ENCODE assay signal across 9 mouse cellular contexts in the genomic region with DNA sequence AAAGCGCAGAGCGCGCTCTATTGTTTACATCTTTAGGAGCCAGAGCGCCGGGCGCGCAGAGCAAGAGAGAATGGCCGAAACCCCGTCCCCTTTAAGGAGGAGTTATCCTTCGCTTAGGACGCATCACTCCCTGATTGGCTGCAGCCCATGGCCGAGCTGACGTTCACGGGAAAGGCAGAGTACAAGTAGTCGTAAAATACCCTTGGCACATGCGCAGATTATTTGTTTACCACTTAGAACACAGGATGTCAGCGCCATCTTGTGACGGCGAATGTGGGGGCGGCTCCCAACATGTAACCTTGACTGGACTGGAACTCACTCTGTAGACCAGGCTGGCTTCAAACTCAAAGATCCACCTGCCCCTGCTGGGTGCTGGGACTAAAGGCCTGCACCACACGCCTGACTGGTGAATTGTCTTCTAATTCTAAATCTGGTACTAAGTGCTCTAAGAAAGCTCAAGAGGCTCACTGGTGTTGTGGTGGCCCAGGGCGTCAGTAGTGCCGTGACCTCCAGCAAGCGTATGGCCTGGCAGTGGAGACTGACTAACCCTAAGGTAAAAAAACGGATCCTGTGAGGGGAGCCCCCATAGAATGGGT. TPM values are rescaled to one million over a fixed set of nuclear protein-coding genes. Genes with fewer than 3 reads are reported as not detected.
DNase-seq lines count a peak whose midpoint lies in the region; ATAC-seq and TF ChIP-seq lines count a peak whose summit lies in the region.
"Not testable (repeated sequence)": the region's sequence is repeated elsewhere in the genome, so short reads cannot be mapped to it uniquely, and the experiment has no call there.
"Had no signal": no experiment of that assay in that cellular context is flagged by ENCODE, and none has a peak within 500 bp of the region (broad histone marks: within the 10 kb centered on the region; RNA-seq: fewer than 3 reads in every experiment).

No protein-coding gene starts in this region.

- peak; percentile 40 for ATAC-seq in granulocyte monocyte progenitor cell, adult 5-6 weeks (replicated peaks; ENCODE audit: poor library complexity, severe bottlenecking)
- ATAC-seq in hindbrain, postnatal 0 days, result peak; percentile 85
- 0 out of 2 replicates have a peak, but pooled peaks have one; percentile 40 for ATAC-seq in neutrophil, adult 5-6 weeks (ENCODE audit: extremely low read depth, insufficient number of reproducible peaks, low FRiP score, poor library complexity, severe bottlenecking)

- peak; percentile 23; the same call in 1 of the 2 replicates for TF ChIP-seq CTCF in hindbrain, postnatal 0 days (IDR thresholded peaks at IDR 0.05; ENCODE audit: low read depth)
- TF ChIP-seq CTCF in left cerebral cortex, adult 2 months (IDR thresholded peaks at IDR 0.05), result not testable (repeated sequence)

- H3K9ac ChIP-seq in hindbrain, postnatal 0 days (replicated peaks; ENCODE audit: low read length), result peak overlapping the region; percentile 71

- H3K4me3 ChIP-seq in hindbrain, postnatal 0 days (ENCODE audit: low read length), result peak overlapping the region; percentile 55
- peak overlapping the region; percentile 50 for H3K4me3 ChIP-seq in left cerebral cortex, adult 2 months

- H3K36me3 ChIP-seq in hindbrain, postnatal 0 days (ENCODE audit: insufficient read depth, low read length), result not testable (repeated sequence)

- intact Hi-C loops in left cerebral cortex, adult 2 months (cut with DNase I), result not testable (repeated sequence)

- peak; percentile 57 for DNase-seq in adrenal gland, adult 8-10 months
- peak; percentile 61 for DNase-seq in embryo, embryonic 9.5 days (ENCODE audit: extremely low spot score)
- DNase-seq in hindbrain, postnatal 0 days (ENCODE audit: low spot score), result peak; percentile 38
- peak in 1 of 2 experiments; percentile 28 for DNase-seq in left cerebral cortex, adult 2 months (ENCODE audit: extremely low spot score in 1 of 2, low spot score in 2 of 2)
- peak; percentile 52 for DNase-seq in lung, postnatal 25 days (ENCODE audit: low spot score)
- DNase-seq in thymus, postnatal 36 days, result peak; percentile 54 to 59

- H3K27ac ChIP-seq in hindbrain, postnatal 0 days, result peak overlapping the region; percentile 95
- peak overlapping the region; percentile 95 for H3K27ac ChIP-seq in left cerebral cortex, adult 2 months

- 0 out of 2 replicates have a peak, but pooled peaks cover 11% of the 10 kb centered on the region for H3K4me1 ChIP-seq in hindbrain, postnatal 0 days (ENCODE audit: insufficient read depth, low read length)

- 9% methylated on average over 20 of the region's 25 CpGs for WGBS in hindbrain, postnatal 0 days

- not testable (repeated sequence) for H3K9me3 ChIP-seq in hindbrain, postnatal 0 days (ENCODE audit: low read length)

- not testable (repeated sequence) for H3K27me3 ChIP-seq in hindbrain, postnatal 0 days (ENCODE audit: insufficient read depth, low read length)

- peak overlapping the region; percentile 81 for H3K4me2 ChIP-seq in hindbrain, postnatal 0 days (ENCODE audit: low read depth, low read length)

RNA-seq across cellular contexts. Expression of a gene that starts 4.3 kb away (rescaled TPM):
- total RNA-seq in adrenal gland, adult 8-10 months (2022), result under 1 TPM in 1 of 4 experiments, not detected in 3; 0.17 TPM
- not detected in 2 replicates for total RNA-seq in granulocyte monocyte progenitor cell, adult 5-6 weeks (2014; fragmentation: Nextera tagmentation)
- 1.9 TPM in 1 of 2 replicates, not detected in the other for total RNA-seq in granulocyte monocyte progenitor cell, adult 5-6 weeks (2017)
- total RNA-seq in hindbrain, postnatal 0 days (2014; rRNA removed), result not detected in 2 replicates
- polyA plus RNA-seq in hindbrain, postnatal 0 days (2015; fragmentation: Nextera tagmentation; extraction: Ambion mirVana), result not detected in 2 replicates
- total RNA-seq in left cerebral cortex, adult 2 months (2021), result not detected
- 1.5 TPM in 1 of 2 replicates, not detected in the other for total RNA-seq in neutrophil, adult 5-6 weeks (2017)
- total RNA-seq: adrenal gland, postnatal 36 days had no signal

RNA-seq across cellular contexts. Expression of a gene that starts 18.1 kb away (rescaled TPM):
- total RNA-seq in adrenal gland, adult 8-10 months (2022), result 100 to 1,000 TPM in 2 of 4 experiments, 10 to 100 TPM in 2; 75.2 to 101 (median 98.6) TPM
- total RNA-seq in granulocyte monocyte progenitor cell, adult 5-6 weeks (2014; fragmentation: Nextera tagmentation), result 86.2 and 138 TPM in 2 replicates
- total RNA-seq in granulocyte monocyte progenitor cell, adult 5-6 weeks (2017), result 63.2 and 78.7 TPM in 2 replicates
- total RNA-seq in hindbrain, postnatal 0 days (2014; rRNA removed), result 23.2 and 30.5 TPM in 2 replicates
- 45.0 and 47.4 TPM in 2 replicates for polyA plus RNA-seq in hindbrain, postnatal 0 days (2015; fragmentation: Nextera tagmentation; extraction: Ambion mirVana)
- 100 to 1,000 TPM in 1 of 2 experiments, 10 to 100 TPM in 1; 94.2 to 100 TPM for total RNA-seq in left cerebral cortex, adult 2 months (2021)
- total RNA-seq in neutrophil, adult 5-6 weeks (2017), result 135 and 147 TPM in 2 replicates

RNA-seq across cellular contexts. Expression of a gene that starts 18.1 kb away (rescaled TPM):
- 100 to 1,000 TPM; 272 to 295 (median 289) TPM for total RNA-seq in adrenal gland, adult 8-10 months (2022)
- 160 and 218 TPM in 2 replicates for total RNA-seq in granulocyte monocyte progenitor cell, adult 5-6 weeks (2014; fragmentation: Nextera tagmentation)
- 119 and 145 TPM in 2 replicates for total RNA-seq in granulocyte monocyte progenitor cell, adult 5-6 weeks (2017)
- total RNA-seq in hindbrain, postnatal 0 days (2014; rRNA removed), result 111 and 123 TPM in 2 replicates
- polyA plus RNA-seq in hindbrain, postnatal 0 days (2015; fragmentation: Nextera tagmentation; extraction: Ambion mirVana), result 331 and 338 TPM in 2 replicates
- total RNA-seq in left cerebral cortex, adult 2 months (2021), result 100 to 1,000 TPM; 248 to 267 TPM
- total RNA-seq in neutrophil, adult 5-6 weeks (2017), result 91.6 and 100 TPM in 2 replicates

RNA-seq across cellular contexts. Expression of a gene that starts 18.3 kb away (rescaled TPM):
- total RNA-seq in adrenal gland, adult 8-10 months (2022), result 10 to 100 TPM; 52.2 to 59.2 (median 52.8) TPM
- total RNA-seq in granulocyte monocyte progenitor cell, adult 5-6 weeks (2014; fragmentation: Nextera tagmentation), result 30.1 and 32.7 TPM in 2 replicates
- 10.9 and 12.2 TPM in 2 replicates for total RNA-seq in granulocyte monocyte progenitor cell, adult 5-6 weeks (2017)
- total RNA-seq in hindbrain, postnatal 0 days (2014; rRNA removed), result 85.1 and 100 TPM in 2 replicates
- polyA plus RNA-seq in hindbrain, postnatal 0 days (2015; fragmentation: Nextera tagmentation; extraction: Ambion mirVana), result 81.8 and 82.8 TPM in 2 replicates
- 10 to 100 TPM; 68.0 to 74.1 TPM for total RNA-seq in left cerebral cortex, adult 2 months (2021)
- 21.1 and 22.2 TPM in 2 replicates for total RNA-seq in neutrophil, adult 5-6 weeks (2017)

RNA-seq across cellular contexts. Expression of a gene that starts 39.7 kb away (rescaled TPM):
- total RNA-seq in adrenal gland, adult 8-10 months (2022), result 100 to 1,000 TPM; 130 to 147 (median 140) TPM
- total RNA-seq in granulocyte monocyte progenitor cell, adult 5-6 weeks (2014; fragmentation: Nextera tagmentation), result 526 and 559 TPM in 2 replicates
- total RNA-seq in granulocyte monocyte progenitor cell, adult 5-6 weeks (2017), result 84.9 and 130 TPM in 2 replicates
- 78.3 and 95.8 TPM in 2 replicates for total RNA-seq in hindbrain, postnatal 0 days (2014; rRNA removed)
- 316 and 319 TPM in 2 replicates for polyA plus RNA-seq in hindbrain, postnatal 0 days (2015; fragmentation: Nextera tagmentation; extraction: Ambion mirVana)
- total RNA-seq in left cerebral cortex, adult 2 months (2021), result 10 to 100 TPM; 75.5 to 82.2 TPM
- total RNA-seq in neutrophil, adult 5-6 weeks (2017), result 15.2 and 17.9 TPM in 2 replicates
